Mouse (Mus musculus): ENCODE data around the gene Ptpn18.
"Not testable (repeated sequence)": the region's sequence is repeated elsewhere in the genome, so short reads cannot be mapped to it uniquely, and the experiment has no call there.

The Ptpn18 gene

GRCm38 (mm10) chr1:34511027-34511426 is 51.5 kb downstream of the Ptpn18 start:
- no peak for DNase-seq (ENCODE audit: extremely low read depth, insufficient read length, low spot score)

- no peak for DNase-seq (ENCODE audit: extremely low read depth, insufficient read length, low spot score)
Observed at GRCm38 (mm10) chr1:34513068-34513467, 53.5 kb downstream of the Ptpn18 start.

GRCm38 (mm10) chr1:34516595-34516994 is 57.0 kb downstream of the Ptpn18 start:
- DNase-seq (ENCODE audit: extremely low read depth, insufficient read length, low spot score) = no peak

GRCm38 (mm10) chr1:34517297-34517696 is 57.7 kb downstream of the Ptpn18 start:
- not testable (repeated sequence) for DNase-seq (ENCODE audit: extremely low read depth, insufficient read length, low spot score)

- not testable (repeated sequence) for DNase-seq (ENCODE audit: extremely low read depth, insufficient read length, low spot score)
Observed at GRCm38 (mm10) chr1:34517797-34518196, 58.2 kb downstream of the Ptpn18 start.

GRCm38 (mm10) chr1:34518259-34518658 is 58.7 kb downstream of the Ptpn18 start:
- no peak for DNase-seq (ENCODE audit: extremely low read depth, insufficient read length, low spot score)

- no peak for DNase-seq (ENCODE audit: extremely low read depth, insufficient read length, low spot score)
Observed at GRCm38 (mm10) chr1:34522205-34522849, 62.8 kb downstream of the Ptpn18 start.

- DNase-seq (ENCODE audit: extremely low read depth, insufficient read length, low spot score) = no peak
Observed at GRCm38 (mm10) chr1:34522850-34523244, 63.3 kb downstream of the Ptpn18 start.

GRCm38 (mm10) chr1:34523647-34524046 is 64.1 kb downstream of the Ptpn18 start:
- no peak for DNase-seq (ENCODE audit: extremely low read depth, insufficient read length, low spot score)
